Mouse (Mus musculus) hindbrain, embryonic 11.5 days (tissue): Measurements from ENCODE around the gene Rnase2b. TPM values are rescaled to one million over a fixed set of nuclear protein-coding genes. Genes with fewer than 3 reads are reported as not detected.
"Not testable (repeated sequence)": the region's sequence is repeated elsewhere in the genome, so short reads cannot be mapped to it uniquely, and the experiment has no call there.

ENCODE experiments used
- ATAC-seq: fragments of 200-750 bp; cut with Nextera tagmentation; 2 replicates; pipeline ENCODE4 v1.8.0; 2017; ENCODE audit warnings: mild to moderate bottlenecking, moderate TSS enrichment, moderate library complexity; ENCODE audit not compliant: low FRiP score
- DNase-seq: peaks from one replicate; pipeline ENCODE4 v3.0.0-alpha.2; 2015; ENCODE audit warnings: low spot score
- H3K27ac ChIP-seq: fragments of 300-500 bp; sonication (generic); 2 replicates; pipeline ENCODE4 v1.5.1; 2014; ENCODE audit warnings: mild to moderate bottlenecking, low read depth, low read length
- H3K27me3 ChIP-seq: fragments of 300-500 bp; sonication (generic); 2 replicates; pipeline ENCODE4 v1.6.1; 2014; ENCODE audit warnings: mild to moderate bottlenecking, low read length, moderate library complexity, mixed read lengths; ENCODE audit not compliant: control insufficient read depth, insufficient read depth
- H3K36me3 ChIP-seq: fragments of 300-500 bp; sonication (generic); 2 replicates; pipeline ENCODE4 v1.6.1; 2014; ENCODE audit warnings: mild to moderate bottlenecking, low read length, moderate library complexity, mixed read lengths; ENCODE audit not compliant: control insufficient read depth, insufficient read depth
- H3K4me1 ChIP-seq: fragments of 300-500 bp; sonication (generic); replicated peaks from 2 replicates; pipeline ENCODE4 v1.6.1; 2014; ENCODE audit warnings: low read length, mixed read lengths; ENCODE audit not compliant: control insufficient read depth, insufficient read depth
- H3K4me2 ChIP-seq: fragments of 300-500 bp; sonication (generic); replicated peaks from 2 replicates; pipeline ENCODE4 v1.6.1; 2014; ENCODE audit warnings: mild to moderate bottlenecking, low read depth, low read length
- H3K4me3 ChIP-seq: fragments of 300-500 bp; sonication (generic); 2 replicates; pipeline ENCODE4 v1.5.1; 2014; ENCODE audit warnings: low read depth, low read length
- H3K9ac ChIP-seq: fragments of 300-500 bp; sonication (generic); 2 replicates; pipeline ENCODE4 v1.6.1; 2014; ENCODE audit warnings: low read depth, low read length
- H3K9me3 ChIP-seq: fragments of 300-500 bp; sonication (generic); 2 replicates; pipeline ENCODE4 v1.6.1; 2016; ENCODE audit warnings: low read length; ENCODE audit not compliant: control insufficient read depth
- WGBS: fragments of 180-500 bp; shearing (Covaris S2); extraction: QIAGEN DNeasy Blood & Tissue Kit; methylation state at CpG from one replicate; pipeline ENCODE4 v1.1.7; 2014; 5-methylcytosine and 5-hydroxymethylcytosine counted together
- polyA plus RNA-seq: library from polyadenylated mRNA; unstranded; fragments of >200 nt; fragmentation: Nextera tagmentation; extraction: Ambion mirVana; gene quantifications from 2 replicates; pipeline ENCODE4 v1.2.1, GENCODE M21; 2014

The Rnase2b gene
- polyA plus RNA-seq, 1 experiment from 2014 or later, result not detected

GRCm38 (mm10) chr14:51165435-51165834, 3.4 kb downstream of the Rnase2b start:
- Histone ChIP-seq H3K27ac (no peak overlapping the region), H3K27me3 (no peaks in the 10 kb centered on the region), H3K36me3 (no peaks in the 10 kb centered on the region), H3K4me3 (no peak overlapping the region), H3K9me3 (no peaks in the 10 kb centered on the region), H3K4me2 (no peak overlapping the region), H3K9ac (no peak overlapping the region), H3K4me1 (no peaks in the 10 kb centered on the region)
- 90% methylated on average over 1 of the region's 1 CpGs for WGBS
- ATAC-seq (no peak), DNase-seq (no peak)

- no peak for DNase-seq
- Histone ChIP-seq H3K9me3 (no peaks in the 10 kb centered on the region), H3K36me3 (no peaks in the 10 kb centered on the region), H3K4me1 (no peaks in the 10 kb centered on the region), H3K4me2 (no peak overlapping the region), H3K4me3 (no peak overlapping the region), H3K9ac (no peak overlapping the region), H3K27ac (no peak overlapping the region), H3K27me3 (no peaks in the 10 kb centered on the region)
- ATAC-seq, result no peak
Measured at GRCm38 (mm10) chr14:51166068-51166467, 4.0 kb downstream of the Rnase2b start.

DNA sequence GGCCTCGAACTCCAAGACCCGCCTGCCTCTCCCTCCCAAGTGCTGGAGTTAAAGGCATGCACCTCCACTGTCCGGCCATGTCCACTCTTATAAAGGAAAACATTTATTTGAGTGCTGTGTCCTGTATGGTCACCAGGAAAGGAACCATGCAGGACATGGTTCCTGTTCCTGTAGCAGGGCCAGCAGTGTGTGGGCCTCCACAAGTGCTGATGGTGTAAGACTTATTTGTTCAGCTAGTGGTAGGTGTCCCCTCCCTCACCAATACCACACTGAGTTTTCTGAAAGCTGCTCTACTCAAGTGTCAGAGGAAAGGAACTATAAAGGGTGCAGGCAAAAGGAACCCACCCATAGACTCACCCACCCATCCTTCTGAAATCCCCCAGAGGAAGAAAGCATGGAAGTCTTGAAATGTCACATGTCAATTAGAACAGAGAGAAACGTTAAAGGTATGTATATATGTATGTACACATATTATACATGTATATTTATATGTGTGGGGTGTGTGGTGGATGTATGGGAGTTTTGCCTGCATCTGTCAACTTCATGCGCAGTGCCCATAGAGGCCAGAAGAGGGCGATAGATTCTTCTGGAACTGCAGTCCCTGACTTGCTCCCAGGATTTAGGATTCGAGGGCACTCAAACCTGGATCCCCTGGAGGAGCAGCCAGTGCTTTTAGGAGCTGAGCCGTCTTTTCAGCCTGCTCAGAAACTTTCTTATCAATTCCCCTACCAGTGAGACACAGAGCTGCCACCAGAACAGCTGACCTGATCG, 10.2 kb downstream of the Rnase2b start:
- H3K4me1 ChIP-seq, H3K9me3 ChIP-seq, H3K9ac ChIP-seq, H3K27ac ChIP-seq, H3K36me3 ChIP-seq, H3K27me3 ChIP-seq, H3K4me2 ChIP-seq, H3K4me3 ChIP-seq: not testable (repeated sequence)
- 39% methylated on average over 9 of the region's 9 CpGs for WGBS
- DNase-seq, result peak; percentile 76
- peak; percentile 51; the same call in 1 of the 2 replicates for ATAC-seq

- 57% methylated on average over 4 of the region's 4 CpGs for WGBS
- not testable (repeated sequence) for DNase-seq, H3K27ac ChIP-seq, ATAC-seq, H3K4me2 ChIP-seq, H3K4me1 ChIP-seq, H3K9me3 ChIP-seq, H3K9ac ChIP-seq, H3K4me3 ChIP-seq, H3K27me3 ChIP-seq, H3K36me3 ChIP-seq
Measured at GRCm38 (mm10) chr14:51172947-51173346, 10.9 kb downstream of the Rnase2b start.

DNA sequence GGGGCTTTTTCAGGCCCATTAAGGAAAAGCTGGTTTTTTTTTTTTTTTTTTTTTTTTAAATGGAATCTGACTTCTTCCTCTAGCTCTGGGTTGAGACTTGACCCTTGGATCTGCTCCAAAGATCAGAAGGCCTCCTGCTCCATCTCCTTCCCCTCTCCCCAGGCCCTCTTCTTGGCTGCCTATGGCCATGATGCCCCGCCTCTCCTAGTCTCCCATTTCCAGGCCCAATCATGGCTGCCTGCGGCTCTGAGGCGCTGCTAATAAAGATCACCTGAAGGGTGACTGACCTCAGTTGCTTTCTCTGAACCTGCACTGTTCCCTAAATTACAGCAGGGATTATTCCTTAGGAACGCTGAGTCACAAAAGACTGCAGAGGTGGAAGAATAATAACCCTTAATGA, 11.8 kb downstream of the Rnase2b start:
- ATAC-seq, result no peak
- H3K4me2 ChIP-seq, result no peak overlapping the region
- no peak overlapping the region for H3K27ac ChIP-seq
- no peaks in the 10 kb centered on the region for H3K27me3 ChIP-seq
- no peaks in the 10 kb centered on the region for H3K9me3 ChIP-seq
- H3K9ac ChIP-seq, result no peak overlapping the region
- no peaks in the 10 kb centered on the region for H3K36me3 ChIP-seq
- 80% methylated on average over 4 of the region's 4 CpGs for WGBS
- no peaks in the 10 kb centered on the region for H3K4me1 ChIP-seq
- DNase-seq, result no peak
- H3K4me3 ChIP-seq, result no peak overlapping the region

- H3K27ac ChIP-seq, H3K4me2 ChIP-seq, H3K27me3 ChIP-seq, H3K36me3 ChIP-seq, ATAC-seq, H3K9me3 ChIP-seq, H3K4me3 ChIP-seq, DNase-seq, H3K9ac ChIP-seq, H3K4me1 ChIP-seq: not testable (repeated sequence)
- WGBS, result 87% methylated on average over 2 of the region's 2 CpGs
Measured at GRCm38 (mm10) chr14:51181051-51181450, 19.0 kb downstream of the Rnase2b start.

- ATAC-seq (no peak), DNase-seq (no peak)
- Histone ChIP-seq H3K4me3 (no peak overlapping the region), H3K4me2 (no peak overlapping the region), H3K9ac (no peak overlapping the region), H3K9me3 (no peaks in the 10 kb centered on the region), H3K4me1 (no peaks in the 10 kb centered on the region), H3K27ac (no peak overlapping the region), H3K36me3 (no peaks in the 10 kb centered on the region), H3K27me3 (no peaks in the 10 kb centered on the region)
- 91% methylated on average over 4 of the region's 4 CpGs for WGBS
Measured at GRCm38 (mm10) chr14:51195681-51196080, 33.6 kb downstream of the Rnase2b start.

GRCm38 (mm10) chr14:51199098-51200023, 37.3 kb downstream of the Rnase2b start, which contains the start of gene Ang2:
TSS of gene Ang2 (minus strand) at chr14:51199148.
- Histone ChIP-seq H3K4me1 (no peaks in the 10 kb centered on the region), H3K4me2 (no peak within 1 kb of the TSS), H3K9ac (no peak within 1 kb of the TSS), H3K27me3 (no peaks in the 10 kb centered on the region), H3K27ac (no peak within 1 kb of the TSS), H3K4me3 (no peak within 1 kb of the TSS), H3K9me3 (no peaks in the 10 kb centered on the region), H3K36me3 (no peaks in the 10 kb centered on the region)
- DNase-seq (no peak), ATAC-seq (no peak)
- WGBS, result 75% methylated on average over 5 of the region's 5 CpGs
